Mouse (Mus musculus): Measurements from ENCODE around the gene 4931428L18Rik. TPM values are rescaled to one million over a fixed set of nuclear protein-coding genes. Genes with fewer than 3 reads are reported as not detected.

Gene 4931428L18Rik
- total RNA-seq, 4 experiments from 2014 or later: not detected

Other genes starting within 250 kb of the 4931428L18Rik start
- not detected for gene AC153137.1, start 244.7 kb downstream of the 4931428L18Rik start, total RNA-seq (2022)
- not detected for gene Lgsn, start 46.3 kb downstream of the 4931428L18Rik start, total RNA-seq (2022)
- gene Pih1d3, start 154 bp upstream of the 4931428L18Rik start, total RNA-seq (2022): not detected

All from layer of hippocampus, adult 8-10 months (tissue).